Mouse (Mus musculus): ENCODE measurements around the gene Coasy.

- TF ChIP-seq CTCF (conservative IDR thresholded peaks at IDR 0.05; ENCODE audit: insufficient read depth, insufficient read length, low read depth, low read length): no peak
- TF ChIP-seq POLR2A (IDR thresholded peaks at IDR 0.05; ENCODE audit: low read depth, low read length): no peak
Observed at GRCm38 (mm10) chr11:101084811-101085210, 2.4 kb downstream of the Coasy start.

All from kidney, adult 2 months (tissue).